Mouse (Mus musculus): Measurements from ENCODE around the gene Gm44579. TPM values are rescaled to one million over a fixed set of nuclear protein-coding genes. Genes with fewer than 3 reads are reported as not detected.

The Gm44579 gene
- polyA plus RNA-seq, 1 experiment from 2014 or later = not detected

- WGBS = 70% methylated on average over 3 of the region's 3 CpGs
- H3K9me3 ChIP-seq = no peaks in the 10 kb centered on the region
- no peak overlapping the region for H3K4me2 ChIP-seq (replicated peaks)
- no peaks in the 10 kb centered on the region for H3K27me3 ChIP-seq
- H3K27ac ChIP-seq = no peak overlapping the region
- H3K4me3 ChIP-seq = no peak overlapping the region
- ATAC-seq (ENCODE audit: low FRiP score, low read depth) = no peak
- H3K36me3 ChIP-seq = no peaks in the 10 kb centered on the region
- H3K4me1 ChIP-seq = peaks cover 10% of the 10 kb centered on the region
- H3K9ac ChIP-seq = no peak overlapping the region
These were observed 72.4 kb downstream of the Gm44579 start for GRCm38 (mm10) chr15:98148356-98148755.

GRCm38 (mm10) chr15:98145559-98146181 lies 75.1 kb downstream of the Gm44579 start:
- Histone ChIP-seq H3K9ac (peak overlapping the region; percentile 96), H3K36me3 (peaks cover 13% of the 10 kb centered on the region), H3K4me3 (peak overlapping the region; percentile 99), H3K27me3 (no peaks in the 10 kb centered on the region), H3K4me1 (peaks cover 10% of the 10 kb centered on the region), H3K9me3 (no peaks in the 10 kb centered on the region), H3K27ac (peak overlapping the region; percentile 65), H3K4me2 (replicated peaks) (peak overlapping the region; percentile 87)
- WGBS = 2% methylated on average over 38 of the region's 38 CpGs
- peak; percentile 96 for ATAC-seq (ENCODE audit: low FRiP score, low read depth)

- H3K27ac ChIP-seq = 0 out of 2 replicates have a peak overlapping the region, but pooled peaks have one; percentile 39
These were observed 75.8 kb downstream of the Gm44579 start for GRCm38 (mm10) chr15:98144861-98145507.

DNA sequence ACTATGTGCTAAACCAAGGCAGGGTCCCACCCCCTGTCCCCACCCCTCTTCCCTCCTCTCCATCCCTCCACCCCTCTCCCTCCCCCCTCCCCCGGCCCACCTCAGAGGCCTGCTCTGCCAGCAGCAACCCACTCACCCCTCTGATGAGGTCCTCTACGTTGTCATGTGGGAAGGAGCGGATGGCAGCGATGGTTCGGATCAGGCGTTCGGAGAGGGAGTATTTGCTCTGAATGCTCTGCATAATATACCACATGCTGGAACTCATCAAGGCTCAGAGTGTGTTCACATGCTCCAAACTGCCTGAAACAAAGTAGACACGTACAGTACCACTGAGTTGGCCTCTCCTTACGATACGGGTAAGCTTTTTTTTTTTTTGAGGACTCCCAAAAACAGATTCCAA lies 78.3 kb downstream of the Gm44579 start:
- Histone ChIP-seq H3K9ac (no peak overlapping the region), H3K27ac (no peak overlapping the region), H3K36me3 (peaks cover 41% of the 10 kb centered on the region), H3K4me1 (peaks cover 10% of the 10 kb centered on the region), H3K27me3 (no peaks in the 10 kb centered on the region), H3K4me3 (no peak overlapping the region), H3K9me3 (no peaks in the 10 kb centered on the region), H3K4me2 (replicated peaks) (no peak overlapping the region)
- 83% methylated on average over 10 of the region's 10 CpGs for WGBS
- no peak for ATAC-seq (ENCODE audit: low FRiP score, low read depth)

More at GRCm38 (mm10) chr15:98144861-98145507, 75.8 kb downstream of the Gm44579 start:
- Histone ChIP-seq H3K36me3 (peaks cover 18% of the 10 kb centered on the region), H3K27me3 (no peaks in the 10 kb centered on the region), H3K4me2 (replicated peaks) (peak overlapping the region; percentile 87), H3K9ac (peak overlapping the region; percentile 96), H3K4me1 (peaks cover 10% of the 10 kb centered on the region), H3K4me3 (peak overlapping the region; percentile 99), H3K9me3 (no peaks in the 10 kb centered on the region)
- ATAC-seq (ENCODE audit: low FRiP score, low read depth) = peak; percentile 54
- WGBS = under 1% methylated on average over 36 of the region's 36 CpGs

DNA sequence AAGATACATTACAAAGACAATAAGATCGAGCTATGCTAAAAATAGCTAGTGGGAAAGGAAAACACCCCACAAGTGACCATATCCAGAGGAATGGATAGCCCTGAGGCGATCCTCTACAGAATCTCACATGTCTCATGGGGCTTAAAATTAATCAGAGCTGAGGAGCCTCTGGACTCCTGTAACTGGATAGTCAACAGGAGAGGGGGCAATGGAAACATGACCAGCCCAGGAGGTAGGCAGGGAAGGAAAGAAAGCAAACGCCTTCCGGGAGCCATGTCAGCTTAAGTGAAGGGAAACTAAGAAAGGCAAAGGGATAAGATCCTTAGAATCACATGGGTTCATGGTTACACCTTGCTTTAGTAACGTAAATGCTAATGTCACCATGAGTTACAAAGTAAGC lies 80.0 kb downstream of the Gm44579 start:
- ATAC-seq (ENCODE audit: low FRiP score, low read depth) = no peak
- Histone ChIP-seq H3K27me3 (no peaks in the 10 kb centered on the region), H3K36me3 (peaks cover 57% of the 10 kb centered on the region), H3K4me2 (replicated peaks) (no peak overlapping the region), H3K4me1 (peaks cover 9% of the 10 kb centered on the region), H3K9ac (no peak overlapping the region), H3K4me3 (no peak overlapping the region), H3K9me3 (no peaks in the 10 kb centered on the region), H3K27ac (no peak overlapping the region)
- WGBS = 88% methylated on average over 5 of the region's 5 CpGs

GRCm38 (mm10) chr15:98139763-98140162 lies 81.0 kb downstream of the Gm44579 start:
- H3K9me3 ChIP-seq = no peaks in the 10 kb centered on the region

DNA sequence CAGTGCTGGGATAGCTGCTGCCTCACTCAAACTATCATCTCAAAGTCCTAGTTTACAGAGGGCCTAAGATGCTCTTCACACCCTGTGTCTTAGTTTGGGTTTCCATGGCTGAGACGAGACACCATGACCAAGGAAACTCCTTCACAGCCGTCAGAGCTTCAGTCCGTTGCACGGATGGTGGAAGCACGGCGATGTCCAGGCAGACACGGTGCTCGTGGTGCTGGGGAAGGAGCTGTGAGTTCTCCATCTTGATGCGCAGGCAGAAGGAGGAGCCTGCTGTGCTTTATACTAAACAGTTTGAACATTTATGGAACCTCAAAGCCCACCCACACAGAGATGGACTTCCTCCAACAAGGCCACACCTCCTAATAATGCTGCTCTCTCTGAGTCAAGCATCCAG lies 83.9 kb downstream of the Gm44579 start:
- Histone ChIP-seq H3K36me3 (peaks cover 94% of the 10 kb centered on the region), H3K4me3 (no peak overlapping the region), H3K9me3 (no peaks in the 10 kb centered on the region), H3K27me3 (no peaks in the 10 kb centered on the region), H3K4me1 (no peaks in the 10 kb centered on the region), H3K27ac (no peak overlapping the region), H3K9ac (no peak overlapping the region), H3K4me2 (replicated peaks) (no peak overlapping the region)
- ATAC-seq (ENCODE audit: low FRiP score, low read depth) = no peak
- WGBS = 93% methylated on average over 9 of the region's 9 CpGs

More at GRCm38 (mm10) chr15:98139763-98140162, 81.0 kb downstream of the Gm44579 start:
- Histone ChIP-seq H3K4me1 (peaks cover 6% of the 10 kb centered on the region), H3K27ac (no peak overlapping the region), H3K9ac (no peak overlapping the region), H3K4me2 (replicated peaks) (no peak overlapping the region), H3K4me3 (no peak overlapping the region), H3K27me3 (no peaks in the 10 kb centered on the region), H3K36me3 (peaks cover 68% of the 10 kb centered on the region)
- ATAC-seq (ENCODE audit: low FRiP score, low read depth) = no peak
- 57% methylated on average over 7 of the region's 7 CpGs for WGBS

Other genes starting within 250 kb of the Gm44579 start
- gene Col2a1, start 216.3 kb downstream of the Gm44579 start, polyA plus RNA-seq (2015; fragmentation: Nextera tagmentation; extraction: Ambion mirVana) = 706 and 829 TPM in 2 replicates
- 56.0 and 56.7 TPM in 2 replicates for gene Pfkm, start 128.4 kb downstream of the Gm44579 start, polyA plus RNA-seq (2015; fragmentation: Nextera tagmentation; extraction: Ambion mirVana)
- 37.0 and 38.8 TPM in 2 replicates for gene Senp1, start 127.2 kb downstream of the Gm44579 start, polyA plus RNA-seq (2015; fragmentation: Nextera tagmentation; extraction: Ambion mirVana)
- gene Asb8, start 55.4 kb downstream of the Gm44579 start, polyA plus RNA-seq (2015; fragmentation: Nextera tagmentation; extraction: Ambion mirVana) = 50.7 and 51.0 TPM in 2 replicates
- gene Ccdc184, start 53.8 kb downstream of the Gm44579 start, polyA plus RNA-seq (2015; fragmentation: Nextera tagmentation; extraction: Ambion mirVana) = 0.48 and 0.60 TPM in 2 replicates
- not detected in 2 replicates for gene Olfr288, start 25.4 kb downstream of the Gm44579 start, polyA plus RNA-seq (2015; fragmentation: Nextera tagmentation; extraction: Ambion mirVana)
- not detected in 2 replicates for gene Olfr287, start 79 bp upstream of the Gm44579 start, polyA plus RNA-seq (2015; fragmentation: Nextera tagmentation; extraction: Ambion mirVana)
- gene Olfr286, start 13.5 kb upstream of the Gm44579 start, polyA plus RNA-seq (2015; fragmentation: Nextera tagmentation; extraction: Ambion mirVana) = not detected in 2 replicates
- gene H1fnt, start 36.3 kb upstream of the Gm44579 start, polyA plus RNA-seq (2015; fragmentation: Nextera tagmentation; extraction: Ambion mirVana) = not detected in 2 replicates
- gene Zfp641, start 75.2 kb upstream of the Gm44579 start, polyA plus RNA-seq (2015; fragmentation: Nextera tagmentation; extraction: Ambion mirVana) = 0.37 and 0.47 TPM in 2 replicates
- gene Olfr285, start 96.4 kb upstream of the Gm44579 start, polyA plus RNA-seq (2015; fragmentation: Nextera tagmentation; extraction: Ambion mirVana) = not detected in 2 replicates
- not detected in 2 replicates for gene Olfr284, start 120.0 kb upstream of the Gm44579 start, polyA plus RNA-seq (2015; fragmentation: Nextera tagmentation; extraction: Ambion mirVana)
- not detected in 2 replicates for gene Olfr283, start 160.0 kb upstream of the Gm44579 start, polyA plus RNA-seq (2015; fragmentation: Nextera tagmentation; extraction: Ambion mirVana)
- not detected in 2 replicates for gene Olfr282, start 210.2 kb upstream of the Gm44579 start, polyA plus RNA-seq (2015; fragmentation: Nextera tagmentation; extraction: Ambion mirVana)
- not detected in 2 replicates for gene Olfr281, start 231.6 kb upstream of the Gm44579 start, polyA plus RNA-seq (2015; fragmentation: Nextera tagmentation; extraction: Ambion mirVana)
- gene OR5BS1P, start 248.9 kb upstream of the Gm44579 start, polyA plus RNA-seq (2015; fragmentation: Nextera tagmentation; extraction: Ambion mirVana) = not detected in 2 replicates